Mouse (Mus musculus): ENCODE measurements around the gene Ripor3.

Gene Ripor3

GRCm38 (mm10) chr2:168026467-168026866 lies 16.0 kb upstream of the Ripor3 start:
- DNase-seq, result no peak

GRCm38 (mm10) chr2:168025882-168026281 lies 15.5 kb upstream of the Ripor3 start:
- DNase-seq, result no peak

- DNase-seq, result no peak
Measured at GRCm38 (mm10) chr2:168025174-168025573, 14.8 kb upstream of the Ripor3 start.

- DNase-seq, result no peak
Measured at GRCm38 (mm10) chr2:168023763-168024402, 13.5 kb upstream of the Ripor3 start.

- no peak for DNase-seq
Measured at GRCm38 (mm10) chr2:168019201-168019715, 8.8 kb upstream of the Ripor3 start.

GRCm38 (mm10) chr2:168016951-168017391 lies 6.6 kb upstream of the Ripor3 start:
- peak in 1 of 2 experiments; percentile 24 for DNase-seq

- no peak for DNase-seq
Measured at GRCm38 (mm10) chr2:168010893-168011292, 475 bp upstream of the Ripor3 start.

- no peak for DNase-seq
Measured at GRCm38 (mm10) chr2:168008132-168008531, 2.3 kb downstream of the Ripor3 start.

GRCm38 (mm10) chr2:168006489-168006888 lies 3.9 kb downstream of the Ripor3 start:
- no peak for DNase-seq

GRCm38 (mm10) chr2:168005616-168006015 lies 4.8 kb downstream of the Ripor3 start:
- DNase-seq, result no peak

GRCm38 (mm10) chr2:168005005-168005404 lies 5.4 kb downstream of the Ripor3 start:
- DNase-seq, result no peak

- no peak for DNase-seq
Measured at GRCm38 (mm10) chr2:168004369-168004768, 6.0 kb downstream of the Ripor3 start.

- no peak for DNase-seq
Measured at GRCm38 (mm10) chr2:168003431-168003830, 7.0 kb downstream of the Ripor3 start.

- DNase-seq, result no peak
Measured at GRCm38 (mm10) chr2:168002884-168003283, 7.5 kb downstream of the Ripor3 start.

- DNase-seq, result no peak
Measured at GRCm38 (mm10) chr2:168002188-168002587, 8.2 kb downstream of the Ripor3 start.

GRCm38 (mm10) chr2:167999145-167999743 lies 11.2 kb downstream of the Ripor3 start:
- no peak for DNase-seq

GRCm38 (mm10) chr2:167997562-167997961 lies 12.9 kb downstream of the Ripor3 start:
- no peak for DNase-seq

- DNase-seq, result no peak
Measured at GRCm38 (mm10) chr2:167996672-167997215, 13.7 kb downstream of the Ripor3 start.

- DNase-seq, result no peak
Measured at GRCm38 (mm10) chr2:167995870-167996635, 14.4 kb downstream of the Ripor3 start.

- DNase-seq, result no peak
Measured at GRCm38 (mm10) chr2:167993260-167993659, 17.2 kb downstream of the Ripor3 start.

- no peak for DNase-seq
Measured at GRCm38 (mm10) chr2:167989310-167989709, 21.1 kb downstream of the Ripor3 start.

GRCm38 (mm10) chr2:167987640-167988039 lies 22.8 kb downstream of the Ripor3 start:
- DNase-seq, result no peak

- DNase-seq, result no peak
Measured at GRCm38 (mm10) chr2:167986762-167987161, 23.7 kb downstream of the Ripor3 start.
